Comparison of ENCODE assay signal across 16 mouse cellular contexts in the genomic region with DNA sequence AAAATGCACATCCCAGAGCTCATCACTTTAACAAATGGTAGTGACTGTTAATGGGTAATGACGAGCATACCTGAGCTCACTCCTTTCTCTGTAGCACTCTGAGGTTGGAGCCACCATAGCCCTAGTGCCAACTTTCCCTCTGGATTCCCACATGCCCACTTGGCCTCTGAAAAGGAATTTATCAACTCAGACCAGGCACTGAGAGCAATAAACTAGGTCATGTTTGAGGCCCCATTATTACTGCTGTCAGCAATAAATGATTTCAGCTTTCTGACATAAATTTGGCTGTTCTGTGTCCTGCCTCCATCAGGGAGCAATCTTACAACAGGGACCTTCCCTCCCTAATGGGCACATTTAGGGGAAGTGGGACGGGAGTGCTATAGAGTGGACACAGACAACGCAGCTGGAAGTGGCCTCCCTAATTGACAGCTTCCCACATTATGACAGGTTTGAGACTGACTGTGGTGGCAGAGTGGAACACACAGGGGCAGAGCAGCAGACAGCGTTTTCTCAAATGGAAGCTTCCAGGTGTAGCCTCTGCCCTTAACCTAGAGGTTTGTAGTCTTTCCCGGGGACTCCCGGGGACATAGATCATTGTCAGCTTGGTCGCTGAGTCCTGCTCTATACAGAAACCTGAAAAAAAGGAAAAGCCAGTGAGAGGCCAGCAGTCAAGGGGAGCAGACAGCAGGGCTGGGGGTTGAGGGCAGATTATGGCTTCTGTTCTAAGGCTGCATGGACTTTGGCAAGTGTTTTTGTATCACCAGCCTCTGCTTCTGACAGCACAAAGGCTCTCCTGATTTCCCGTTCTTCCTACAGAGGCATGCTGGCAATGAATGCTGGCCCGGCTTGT.
A peak's percentile ranks its signal among the peaks of the same experiment; 100 is the strongest.
DNase-seq lines count a peak whose midpoint lies in the region; ATAC-seq and TF ChIP-seq lines count a peak whose summit lies in the region.
"Had no signal": no experiment of that assay in that cellular context is flagged by ENCODE, and none has a peak within 500 bp of the region (broad histone marks: within the 10 kb centered on the region; RNA-seq: fewer than 3 reads in every experiment).

No protein-coding gene starts in this region.

- DNase-seq in cerebellum, postnatal 4 days (ENCODE audit: low spot score in 2 of 2) = no peak
- peak; percentile 61 for DNase-seq in lung, postnatal 0 days (ENCODE audit: low spot score)
- DNase-seq in lung, postnatal 36 days = no peak
- DNase-seq in cerebellum, postnatal 25 days = peak; percentile 40 to 50
- no peak for DNase-seq in kidney, postnatal 14 days
- DNase-seq in thymus, postnatal 10 days (ENCODE audit: low spot score in 2 of 2) = no peak
- DNase-seq: adrenal gland, postnatal 25 days; gastrocnemius, postnatal 25 days; kidney, postnatal 25 days; spleen, adult 18-20 months had no signal

- H3K27ac ChIP-seq in lung, postnatal 0 days (ENCODE audit: low read length) = peak overlapping the region; percentile 51; the same call in 1 of the 2 replicates
- H3K27ac ChIP-seq in neural tube, embryonic 15.5 days (replicated peaks) = no peak overlapping the region
- H3K27ac ChIP-seq: embryonic facial prominence, embryonic 13.5 days; forebrain, embryonic 12.5 days; heart, embryonic 15.5 days; limb, embryonic 13.5 days had no signal

- TF ChIP-seq EP300 in lung, postnatal 0 days (IDR thresholded peaks at IDR 0.05) = peak; percentile 38; the same call in 1 of the 2 replicates

- H3K9ac ChIP-seq in lung, postnatal 0 days (replicated peaks; ENCODE audit: low read depth) = no peak overlapping the region
- H3K9ac ChIP-seq in neural tube, embryonic 15.5 days (replicated peaks) = no peak overlapping the region
- H3K9ac ChIP-seq: embryonic facial prominence, embryonic 13.5 days; forebrain, embryonic 12.5 days; heart, embryonic 15.5 days; limb, embryonic 13.5 days had no signal

- H3K27me3 ChIP-seq in lung, postnatal 0 days (replicated peaks; ENCODE audit: insufficient read depth, low read length) = no peaks in the 10 kb centered on the region
- H3K27me3 ChIP-seq in neural tube, embryonic 15.5 days (replicated peaks) = no peaks in the 10 kb centered on the region
- H3K27me3 ChIP-seq: embryonic facial prominence, embryonic 13.5 days; forebrain, embryonic 12.5 days; heart, embryonic 15.5 days; limb, embryonic 13.5 days had no signal

- WGBS in lung, postnatal 0 days = 43% methylated on average over 9 of the region's 9 CpGs
- 47% methylated on average over 9 of the region's 9 CpGs for WGBS in neural tube, embryonic 15.5 days

- TF ChIP-seq CTCF in lung, postnatal 0 days (IDR thresholded peaks at IDR 0.05) = no peak

- no peaks in the 10 kb centered on the region for H3K4me1 ChIP-seq in lung, postnatal 0 days (ENCODE audit: insufficient read depth, low read depth, low read length)
- 0 out of 2 replicates have a peak, but pooled peaks cover 6% of the 10 kb centered on the region for H3K4me1 ChIP-seq in neural tube, embryonic 15.5 days
- H3K4me1 ChIP-seq: embryonic facial prominence, embryonic 13.5 days; heart, embryonic 15.5 days had no signal

- no peaks in the 10 kb centered on the region for H3K9me3 ChIP-seq in lung, postnatal 0 days (ENCODE audit: low read length)
- no peaks in the 10 kb centered on the region for H3K9me3 ChIP-seq in neural tube, embryonic 15.5 days (replicated peaks)
- H3K9me3 ChIP-seq: embryonic facial prominence, embryonic 13.5 days; forebrain, embryonic 12.5 days; heart, embryonic 15.5 days; limb, embryonic 13.5 days had no signal

- no peak overlapping the region for H3K4me2 ChIP-seq in lung, postnatal 0 days (replicated peaks; ENCODE audit: low read depth, low read length)
- H3K4me2 ChIP-seq in neural tube, embryonic 15.5 days = no peak overlapping the region
- H3K4me2 ChIP-seq: embryonic facial prominence, embryonic 13.5 days; forebrain, embryonic 12.5 days; heart, embryonic 15.5 days; limb, embryonic 13.5 days had no signal

- ATAC-seq in cerebellum, adult (ENCODE audit: insufficient number of reproducible peaks, low FRiP score, low TSS enrichment) = peak; percentile 65
- peak; percentile 91 for ATAC-seq in lung, postnatal 0 days
- peak; percentile 17; the same call in 1 of the 2 replicates for ATAC-seq in neural tube, embryonic 15.5 days (ENCODE audit: low FRiP score)

- H3K36me3 ChIP-seq in lung, postnatal 0 days (ENCODE audit: insufficient read depth, low read length) = no peaks in the 10 kb centered on the region
- H3K36me3 ChIP-seq in neural tube, embryonic 15.5 days = no peaks in the 10 kb centered on the region
- H3K36me3 ChIP-seq: embryonic facial prominence, embryonic 13.5 days; forebrain, embryonic 12.5 days; heart, embryonic 15.5 days; limb, embryonic 13.5 days had no signal

- no peak overlapping the region for H3K4me3 ChIP-seq in lung, postnatal 0 days (ENCODE audit: low read depth, low read length)
- H3K4me3 ChIP-seq in neural tube, embryonic 15.5 days (replicated peaks) = no peak overlapping the region
- H3K4me3 ChIP-seq: embryonic facial prominence, embryonic 13.5 days; forebrain, embryonic 12.5 days; heart, embryonic 15.5 days; limb, embryonic 13.5 days had no signal

Comparison
In these comparisons a context has a peak if more than half of its experiments do, and no peak if none do; other contexts are left out.
1. DNase-seq: peak in lung, postnatal 0 days (single experiment) and cerebellum, postnatal 25 days (2 of 2); none in cerebellum, postnatal 4 days (0 of 2), lung, postnatal 36 days (single experiment), kidney, postnatal 14 days (single experiment) and thymus, postnatal 10 days (0 of 2).
2. ATAC-seq: peak in every context shown above with its lines; median percentile 91 in lung, postnatal 0 days; 65 in cerebellum, adult; 17 in neural tube, embryonic 15.5 days.